Mouse (Mus musculus) frontal cortex, postnatal 14 days (tissue): ENCODE measurements around the gene Aspg.

Source experiments
- DNase-seq, 2 experiments: peaks; one replicate each; pipeline ENCODE4 v3.0.0; 2022; ENCODE audit warnings: low spot score in 2 of 2

Aspg gene

DNA sequence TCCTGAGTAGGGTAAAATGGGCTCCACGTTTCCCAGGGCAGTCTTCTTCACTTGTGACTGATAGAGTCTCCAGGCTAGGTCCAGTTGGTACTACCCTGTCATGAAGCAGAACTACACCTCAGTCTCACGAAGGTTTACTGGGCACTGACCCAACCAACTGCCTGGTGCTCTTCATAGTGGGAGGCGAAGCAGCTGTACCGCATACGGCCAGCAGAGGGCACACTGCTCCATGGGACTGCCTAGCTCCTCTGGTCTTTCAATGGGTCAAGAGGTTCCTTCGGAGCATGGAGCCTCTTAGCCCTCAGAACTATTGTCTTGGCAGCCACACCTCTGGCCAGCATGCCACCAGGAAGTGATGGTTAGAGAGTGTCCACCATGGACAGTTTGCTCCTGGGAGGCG is 7.2 kb downstream of the Aspg start:
- DNase-seq: peak; percentile 61 to 82

DNA sequence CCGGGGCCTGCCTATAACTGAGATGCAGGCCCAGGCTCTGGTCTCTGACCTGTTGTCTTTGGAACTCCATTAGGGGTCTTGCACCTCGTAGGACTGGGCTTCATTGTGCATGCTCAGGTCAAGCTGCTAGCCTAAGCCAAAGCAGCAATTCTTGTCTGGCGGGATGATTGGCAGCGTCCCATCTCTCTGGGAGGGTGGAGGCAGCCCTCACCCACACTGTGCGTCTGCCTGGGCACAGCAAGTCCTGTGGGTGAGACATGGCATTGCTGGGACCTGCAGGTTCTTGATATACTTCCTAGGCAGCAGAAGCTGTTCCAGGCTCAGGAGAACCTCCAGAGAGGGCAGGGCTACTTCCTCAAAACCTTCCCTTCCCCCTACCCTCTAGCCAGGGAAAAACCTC is 10.5 kb downstream of the Aspg start:
- DNase-seq: no peak

DNA sequence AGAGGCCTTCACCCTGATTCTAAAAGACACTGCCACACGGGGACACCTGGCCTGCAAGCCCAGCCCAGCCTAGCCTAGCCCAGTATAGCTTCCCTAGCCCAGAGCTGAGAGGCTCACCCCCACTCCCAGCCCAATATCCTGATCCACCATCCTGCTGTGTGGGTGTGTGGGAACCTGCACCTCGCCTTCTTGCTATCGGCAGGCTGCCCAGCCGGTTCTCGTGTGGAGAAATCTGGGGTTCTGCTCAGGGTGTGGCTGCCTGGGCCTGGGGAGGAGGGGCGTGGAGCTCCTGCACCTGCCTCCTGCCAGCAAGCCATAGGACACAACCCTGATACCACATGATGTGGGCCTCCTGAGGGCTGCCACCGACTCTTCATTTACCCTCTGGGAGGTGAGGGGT is 11.2 kb downstream of the Aspg start:
- peak in 1 of 2 experiments; percentile 33 for DNase-seq

DNA sequence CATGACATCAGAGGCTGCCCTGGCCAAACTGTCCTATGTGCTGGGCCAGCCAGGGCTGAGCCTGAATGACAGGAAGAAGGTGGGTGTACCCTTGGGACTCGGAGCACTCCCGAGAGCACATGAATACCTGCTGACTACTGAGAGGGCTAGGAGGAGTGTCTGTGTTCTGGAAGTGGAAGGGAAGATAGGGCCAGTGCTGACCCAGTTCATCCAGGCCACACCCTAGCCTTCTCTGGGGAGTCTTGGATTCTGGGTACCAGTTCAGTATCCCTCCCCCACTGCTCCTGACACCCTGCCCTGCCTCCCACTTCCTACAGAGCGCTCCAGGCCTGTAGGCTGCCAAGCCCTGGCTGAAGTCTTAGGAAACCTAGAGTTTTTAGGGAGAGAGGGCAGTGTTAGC is 14.7 kb downstream of the Aspg start:
- DNase-seq: no peak

DNA sequence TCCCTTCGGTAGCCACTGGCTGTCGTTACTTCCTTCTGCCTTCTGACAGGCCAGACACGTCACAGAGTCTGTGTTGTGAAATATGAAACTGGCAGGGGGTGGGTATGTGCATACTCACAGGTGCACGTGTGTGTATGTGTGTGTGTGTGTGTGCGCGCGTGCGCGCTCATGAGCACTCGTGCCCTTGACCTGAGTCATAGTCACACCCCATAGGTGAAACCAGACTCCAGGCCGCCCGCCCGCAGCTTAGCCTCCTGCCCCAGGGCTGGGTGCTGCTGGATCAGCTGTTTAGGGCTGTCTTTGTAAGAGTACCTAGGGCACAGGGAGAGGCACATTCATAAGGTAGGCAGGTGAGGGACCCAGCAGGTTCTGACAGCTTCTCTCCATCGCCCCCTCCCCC is 19.4 kb downstream of the Aspg start:
- DNase-seq: no peak

DNA sequence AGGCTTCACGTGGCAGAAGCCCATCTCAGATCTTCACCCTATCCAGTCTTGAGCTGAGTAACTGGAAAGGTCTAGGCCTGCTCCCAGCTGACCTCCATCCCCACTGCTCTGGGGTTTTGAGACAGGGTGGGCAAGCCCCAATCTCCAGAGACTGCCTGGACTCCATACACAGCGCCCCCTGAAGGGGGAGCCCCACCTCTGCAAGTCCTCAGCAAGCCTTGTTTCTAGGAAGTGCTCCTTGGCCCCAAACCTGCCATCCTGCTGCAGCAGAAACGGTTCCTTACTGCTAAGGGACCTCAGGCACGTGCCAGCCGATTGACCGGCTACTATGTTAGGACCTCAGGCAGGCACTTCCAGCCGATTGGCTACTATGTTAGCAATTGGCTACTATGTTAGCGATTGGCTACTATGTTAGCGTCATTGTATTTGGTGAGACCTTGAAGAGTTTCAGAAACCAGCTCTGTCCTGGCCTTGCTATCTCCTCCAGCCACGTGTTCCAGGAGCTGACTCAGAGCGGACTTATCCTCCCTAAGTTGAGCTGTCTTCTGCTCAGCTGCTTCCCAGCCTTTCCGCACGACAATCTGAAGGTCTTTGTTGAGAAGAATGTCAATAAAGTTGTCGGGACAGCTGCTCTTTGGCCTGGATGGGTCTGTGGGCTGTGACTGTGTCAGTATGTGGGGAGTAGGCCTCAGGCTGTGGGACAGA is 20.6 kb downstream of the Aspg start:
- no peak for DNase-seq

GRCm38 (mm10) chr12:112128526-112128925 is 22.0 kb downstream of the Aspg start:
- no peak for DNase-seq

GRCm38 (mm10) chr12:112129300-112129856 is 22.9 kb downstream of the Aspg start:
- no peak for DNase-seq

DNA sequence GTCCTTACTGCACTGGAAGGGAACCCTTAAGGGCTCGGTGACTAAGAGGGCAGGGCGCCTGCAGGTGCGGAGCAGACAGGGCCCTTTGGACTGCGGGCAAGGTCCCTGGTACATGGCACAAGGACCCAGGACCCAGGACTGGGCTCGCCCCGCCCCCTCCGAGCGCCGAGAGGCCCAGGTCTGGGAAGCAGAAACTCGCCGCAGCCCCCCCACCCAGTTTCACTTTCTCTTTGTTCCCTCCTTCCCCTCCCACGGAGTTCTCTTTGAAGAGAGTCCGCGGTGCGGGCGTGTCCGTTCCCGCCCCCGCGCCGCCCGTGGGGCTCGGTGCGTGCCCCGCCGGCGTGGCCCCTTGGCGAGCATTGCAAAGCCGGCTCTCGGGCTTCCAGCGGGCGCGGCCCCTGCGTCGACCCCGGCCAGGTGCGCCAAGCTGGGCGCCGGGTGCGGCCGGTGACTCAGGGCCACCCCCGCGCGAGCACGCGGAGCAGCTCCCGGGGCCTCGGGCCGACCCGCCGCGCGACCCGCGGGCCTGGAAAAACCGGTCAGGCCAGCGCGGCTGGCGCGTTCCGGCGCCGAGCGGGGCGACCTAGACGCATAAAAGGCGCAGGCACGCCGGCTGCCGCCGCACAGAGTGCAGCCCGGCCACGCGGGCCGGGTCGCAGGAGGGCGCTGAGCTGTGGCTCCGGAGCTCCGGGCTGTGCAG is 23.8 kb downstream of the Aspg start:
- DNase-seq: no peak

DNA sequence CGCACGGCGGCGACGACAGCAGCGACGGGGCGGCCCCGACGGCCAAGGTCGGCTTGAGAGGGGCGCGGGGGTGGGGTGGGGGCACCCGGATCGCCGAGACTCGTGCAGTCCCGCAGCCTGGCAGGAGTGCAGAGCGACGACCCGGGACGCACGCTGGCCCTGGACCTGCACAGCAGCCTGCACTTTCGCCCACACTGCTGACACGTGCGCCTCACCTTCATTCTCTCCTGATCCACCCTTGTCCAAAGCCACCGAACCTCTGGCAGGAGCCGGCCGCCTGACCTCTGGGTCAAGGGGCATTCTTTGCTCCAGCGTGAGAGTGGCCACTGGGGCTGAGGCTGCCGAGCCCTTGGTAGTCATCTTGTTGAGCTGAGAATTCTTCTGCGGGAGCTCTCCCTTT is 24.5 kb downstream of the Aspg start:
- no peak for DNase-seq

GRCm38 (mm10) chr12:112140231-112140630 is 33.8 kb downstream of the Aspg start:
- peak in 1 of 2 experiments; percentile 49 for DNase-seq

DNA sequence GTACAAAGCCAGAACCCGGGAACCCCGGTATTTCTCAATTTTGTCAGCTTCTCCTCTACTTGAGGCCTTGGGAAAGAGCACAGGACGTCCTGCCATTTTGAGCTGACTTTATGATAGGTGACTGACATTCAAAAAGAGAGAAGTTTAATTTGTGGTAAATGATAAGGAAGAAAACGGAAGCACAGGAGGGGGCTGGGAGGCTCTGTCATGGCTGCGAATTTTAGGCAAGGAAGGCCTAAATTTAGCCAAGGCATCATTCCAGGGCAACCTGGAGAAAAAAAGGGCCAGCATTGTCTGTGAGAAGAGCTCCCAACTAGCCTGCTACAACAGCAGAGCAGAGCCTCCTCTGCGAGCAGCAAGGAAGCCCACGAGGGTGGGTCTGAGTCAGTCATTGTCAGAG is 34.3 kb downstream of the Aspg start:
- no peak for DNase-seq

- DNase-seq: no peak
Observed at GRCm38 (mm10) chr12:112141300-112141699, 34.8 kb downstream of the Aspg start.

- DNase-seq: peak in 1 of 2 experiments; percentile 29
Observed at GRCm38 (mm10) chr12:112143116-112143832, 36.8 kb downstream of the Aspg start.

DNA sequence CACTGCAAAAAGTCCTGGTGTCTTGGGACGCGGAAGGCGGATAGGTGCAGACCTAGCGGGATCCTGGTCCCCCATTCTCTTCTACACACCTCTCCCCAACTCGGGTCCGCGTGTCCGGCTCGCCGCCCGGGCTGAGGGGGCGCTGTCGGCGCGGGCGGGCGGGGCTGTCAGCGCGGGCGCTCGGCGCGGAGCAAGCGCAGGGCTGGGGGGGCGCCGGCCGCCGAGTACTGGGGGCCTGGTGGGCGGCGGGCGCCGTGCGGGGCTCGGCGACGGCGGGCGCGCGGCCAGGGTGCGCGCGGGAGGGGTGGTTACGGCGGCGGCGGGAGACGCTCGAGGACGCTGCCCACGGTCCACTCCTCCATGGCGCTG is 37.3 kb downstream of the Aspg start:
- no peak for DNase-seq

DNA sequence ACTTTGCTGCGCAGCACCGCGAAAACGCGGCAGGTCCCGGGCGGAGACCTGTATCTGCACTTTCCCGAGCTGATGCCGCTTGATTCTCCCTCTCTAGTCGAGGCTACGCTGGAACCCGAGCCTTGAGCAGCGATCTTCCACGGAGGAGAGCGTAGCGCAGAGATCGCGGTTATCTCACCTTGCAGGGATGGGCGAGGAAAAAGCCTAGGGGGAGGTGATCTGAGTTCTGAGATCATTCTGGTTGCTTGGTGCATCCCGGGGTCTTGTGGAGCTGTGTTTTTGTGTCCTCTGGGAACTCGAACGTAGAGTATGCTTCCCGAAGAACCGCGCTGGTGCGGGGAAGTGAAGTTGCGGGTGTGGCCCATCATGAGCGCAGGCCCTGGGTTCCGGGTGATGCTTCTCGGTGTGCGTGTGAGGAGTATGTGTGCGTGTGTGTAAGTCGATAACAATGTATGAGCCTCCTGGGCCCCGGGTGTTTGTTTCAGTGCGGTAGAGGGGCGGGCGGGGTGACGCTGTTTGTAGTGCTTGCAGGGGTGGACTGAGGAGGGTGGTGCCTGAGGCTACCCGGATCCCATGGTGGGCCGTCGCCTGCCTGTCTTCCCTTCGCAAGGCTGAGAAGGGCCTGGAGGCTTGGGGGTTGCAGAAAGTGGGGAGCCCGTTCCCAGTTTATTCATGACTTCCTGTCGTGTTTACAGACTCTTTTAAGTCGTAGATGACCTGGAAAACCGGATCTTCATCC is 38.1 kb downstream of the Aspg start:
- DNase-seq: no peak

DNA sequence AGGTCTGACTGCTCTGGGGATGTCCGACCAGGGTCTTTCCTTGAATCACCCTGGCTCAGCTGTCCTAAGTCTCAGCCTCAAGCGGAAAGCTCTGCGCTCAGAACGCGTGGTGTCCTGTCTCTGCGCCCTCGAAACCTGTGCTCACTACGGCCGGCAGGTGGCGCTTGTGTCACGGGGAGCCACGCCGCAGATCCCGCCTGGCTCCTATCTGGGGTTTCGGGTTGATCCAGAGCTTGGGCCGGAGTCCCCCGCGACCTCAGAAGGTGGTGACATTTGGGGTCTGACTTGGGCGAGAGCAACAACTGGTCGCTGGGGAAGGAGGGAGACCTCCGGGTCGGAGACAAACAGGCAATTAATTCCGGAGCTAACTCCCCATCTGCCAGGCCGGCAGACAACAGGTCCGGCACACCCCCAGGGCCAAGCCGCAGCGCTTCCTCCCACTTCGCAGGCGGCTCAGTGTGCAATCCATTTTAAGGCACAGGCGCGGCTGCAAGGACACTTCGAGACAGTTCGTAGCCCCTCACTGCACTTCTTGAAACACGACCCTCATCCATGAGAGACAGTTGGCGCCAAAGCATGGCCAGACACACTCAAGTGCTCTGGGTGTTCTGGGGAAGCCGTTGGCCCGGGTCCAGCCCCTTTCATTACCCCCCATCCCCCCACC is 38.9 kb downstream of the Aspg start:
- peak; percentile 60 to 84 for DNase-seq

DNA sequence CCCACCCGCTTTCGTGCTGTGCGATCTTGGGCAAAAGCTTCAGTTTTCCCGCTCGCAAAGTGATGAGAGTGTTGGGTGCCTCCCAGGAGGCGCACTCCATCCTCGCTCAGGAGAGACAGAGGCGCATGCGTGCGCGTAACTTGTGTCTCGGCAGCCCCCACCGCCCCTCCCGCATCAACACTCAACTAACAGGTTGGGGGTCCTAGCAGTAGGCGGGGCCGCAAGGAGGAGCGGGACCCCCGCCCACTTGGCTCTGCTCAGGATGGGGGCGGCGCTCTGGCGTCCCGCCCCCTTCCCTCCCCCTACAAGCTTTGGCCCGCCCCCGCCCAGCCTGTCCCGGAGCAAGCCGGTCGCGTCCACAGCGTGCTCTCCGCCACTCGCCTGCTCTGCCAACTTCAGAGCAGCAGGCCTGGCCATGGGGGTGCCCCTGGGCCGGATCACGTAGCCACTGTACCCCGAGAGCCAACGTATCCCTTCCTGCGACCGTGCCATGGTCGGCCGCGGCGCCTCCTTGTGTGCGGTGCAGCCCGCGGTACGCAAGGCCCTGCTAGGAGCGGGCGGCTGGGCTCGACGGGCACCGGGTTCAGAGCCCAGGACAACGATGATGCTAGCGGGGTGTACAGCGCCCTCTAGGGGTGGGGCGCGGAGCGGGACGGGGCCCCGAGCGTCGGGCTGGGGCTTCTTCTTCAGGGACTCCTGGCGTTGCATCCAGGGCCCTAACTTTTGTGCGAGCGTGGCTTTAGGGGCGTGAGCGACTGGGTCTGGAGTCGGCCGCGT is 39.6 kb downstream of the Aspg start, which contains the start of gene Kif26a:
Gene Kif26a (plus strand): TSS at position 334 of the 777 bp plus-strand sequence.
- DNase-seq: peak; percentile 46 to 50

DNA sequence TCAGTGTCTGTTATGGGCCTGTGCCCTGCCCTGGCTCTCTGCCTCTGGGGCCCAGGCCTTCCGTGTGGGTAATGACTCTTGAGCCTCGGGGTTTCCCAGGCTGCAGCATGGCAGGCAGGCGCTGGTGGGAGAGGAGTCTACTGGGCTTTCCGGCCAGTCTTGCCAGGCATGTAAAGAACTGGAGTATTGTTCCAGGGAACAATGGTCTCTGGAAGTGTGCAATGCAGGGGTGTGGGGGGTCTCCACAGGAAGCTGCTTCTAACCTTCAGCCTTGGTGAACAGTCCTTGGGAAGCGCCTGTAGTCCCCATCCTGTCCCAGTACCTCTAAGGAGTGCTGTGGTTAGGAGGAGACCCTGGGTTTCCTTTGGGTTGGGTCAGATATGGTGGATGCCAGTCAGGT is 40.9 kb downstream of the Aspg start:
- DNase-seq: no peak

DNA sequence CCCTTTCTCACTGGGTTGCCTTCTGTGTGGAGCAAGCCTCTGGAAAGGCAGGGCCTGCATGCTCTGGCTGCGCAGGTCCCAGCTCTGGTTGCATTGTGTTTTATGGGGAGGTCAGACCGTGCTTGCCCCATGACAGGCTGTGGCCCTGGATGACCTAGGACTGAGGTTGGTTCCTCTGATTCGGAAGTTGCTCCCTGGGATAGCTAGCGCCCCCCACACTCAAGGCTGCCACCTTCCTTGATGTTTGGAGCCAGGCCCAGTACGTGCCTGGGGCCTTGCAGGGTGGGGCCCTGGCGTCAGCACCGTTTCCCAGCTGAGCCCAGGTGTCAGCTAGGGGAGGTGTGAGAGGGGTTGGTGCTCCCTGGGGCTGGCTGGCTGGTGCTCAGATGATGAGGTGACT is 43.5 kb downstream of the Aspg start:
- DNase-seq: no peak
